Mouse (Mus musculus) G1E (cell line): ENCODE results near the gene Prdx2.

Experiments
- CTCF ChIP-seq: IDR thresholded peaks from 2 replicates; pipeline ENCODE4 v1.5.1; 2012; ENCODE audit warnings: low read depth, low read length, inconsistent platforms, mixed read lengths
- TAL1 ChIP-seq: conservative IDR thresholded peaks from 2 replicates; pipeline ENCODE4 v1.6.1; 2012; ENCODE audit warnings: low read depth, low read length, inconsistent platforms, mixed read lengths

DNA sequence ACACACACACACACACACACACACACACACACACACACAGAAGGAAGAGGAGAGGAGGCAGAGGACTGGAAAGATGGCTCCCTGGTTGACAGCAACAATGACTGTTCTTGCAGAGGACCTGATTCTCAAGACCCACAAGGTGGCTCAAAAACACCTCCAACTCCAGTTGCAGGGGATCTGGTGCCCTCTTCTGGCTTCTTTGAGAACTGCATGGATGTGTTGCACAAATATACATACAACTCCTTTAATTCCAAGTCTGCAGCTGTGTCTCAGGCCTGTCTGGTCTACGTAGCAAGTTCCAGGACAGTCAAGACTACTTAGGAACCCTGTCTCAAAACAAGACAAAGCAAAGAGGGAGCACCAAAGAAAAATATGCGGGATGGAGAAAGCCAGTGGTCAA, 12.6 kb upstream of the Prdx2 start:
- TF ChIP-seq CTCF: peak; percentile 88
- no peak for TF ChIP-seq TAL1
